Mouse (Mus musculus) MEL-GATA-1-ER (cell line): ENCODE results near the gene Dnmt3c.
"Not testable (repeated sequence)": the region's sequence is repeated elsewhere in the genome, so short reads cannot be mapped to it uniquely, and the experiment has no call there.

Source experiments
- DNase-seq: peaks from one replicate; pipeline ENCODE4 v3.0.0-alpha.2; 2012; ENCODE audit warnings: low read depth; ENCODE audit errors: extremely low read depth

Dnmt3c gene

GRCm38 (mm10) chr2:153696352-153696751 lies at the start of gene Dnmt3c:
Gene Dnmt3c (plus strand): TSS chr2:153696652.
- no peak for DNase-seq

- no peak for DNase-seq
These were observed 47.6 kb upstream of the Dnmt3c start for GRCm38 (mm10) chr2:153648773-153649297.

- DNase-seq = peak; percentile 17
These were observed 47.0 kb upstream of the Dnmt3c start, which contains the start of gene Dnmt3b for GRCm38 (mm10) chr2:153649298-153650013. Gene Dnmt3b (plus strand): TSS chr2:153649450.

GRCm38 (mm10) chr2:153650014-153650687 lies 46.3 kb upstream of the Dnmt3c start:
- DNase-seq = no peak

DNA sequence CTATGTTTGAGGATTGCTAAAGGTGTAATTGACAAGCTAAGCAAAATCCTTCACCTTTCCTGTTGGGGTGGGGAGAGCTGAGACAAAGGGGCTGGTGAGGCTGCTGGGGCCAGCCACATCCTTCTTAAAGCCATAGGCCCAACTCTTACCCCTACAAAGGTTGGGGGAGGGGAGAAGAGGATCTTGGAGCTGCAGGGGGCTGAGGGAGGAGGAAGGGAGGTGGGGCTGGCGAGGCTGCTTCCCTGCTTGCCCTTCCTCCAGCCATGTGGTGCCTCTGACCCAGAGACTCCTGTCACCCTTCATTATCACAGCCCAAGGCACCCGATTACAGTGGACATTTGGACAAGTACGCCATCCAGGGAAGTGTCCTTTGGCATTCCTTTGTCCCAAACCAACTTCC lies 44.8 kb upstream of the Dnmt3c start:
- DNase-seq = no peak

DNA sequence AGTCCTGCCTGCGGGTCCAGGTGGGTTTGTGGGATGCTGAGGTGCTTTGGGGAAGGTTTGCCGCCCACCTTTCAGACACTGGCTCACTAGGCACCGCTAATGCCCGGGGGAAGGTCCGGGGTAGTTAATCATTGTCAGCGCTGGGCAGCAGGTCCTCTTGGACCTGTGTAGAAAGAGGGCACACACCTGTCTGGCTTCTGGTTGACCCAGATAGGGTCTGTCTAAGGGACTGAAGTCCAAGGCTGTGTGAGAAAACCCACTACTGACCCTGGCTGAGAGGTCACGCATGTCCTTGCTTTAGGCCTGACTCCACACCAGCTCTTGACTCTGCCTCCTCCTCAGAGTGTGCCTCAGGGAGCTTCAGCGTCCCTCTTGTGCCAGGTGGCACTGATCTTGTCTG lies 38.8 kb upstream of the Dnmt3c start:
- DNase-seq = not testable (repeated sequence)

- no peak for DNase-seq
These were observed 35.8 kb upstream of the Dnmt3c start for GRCm38 (mm10) chr2:153660616-153661015.

GRCm38 (mm10) chr2:153665401-153665800 lies 31.1 kb upstream of the Dnmt3c start:
- no peak for DNase-seq

DNA sequence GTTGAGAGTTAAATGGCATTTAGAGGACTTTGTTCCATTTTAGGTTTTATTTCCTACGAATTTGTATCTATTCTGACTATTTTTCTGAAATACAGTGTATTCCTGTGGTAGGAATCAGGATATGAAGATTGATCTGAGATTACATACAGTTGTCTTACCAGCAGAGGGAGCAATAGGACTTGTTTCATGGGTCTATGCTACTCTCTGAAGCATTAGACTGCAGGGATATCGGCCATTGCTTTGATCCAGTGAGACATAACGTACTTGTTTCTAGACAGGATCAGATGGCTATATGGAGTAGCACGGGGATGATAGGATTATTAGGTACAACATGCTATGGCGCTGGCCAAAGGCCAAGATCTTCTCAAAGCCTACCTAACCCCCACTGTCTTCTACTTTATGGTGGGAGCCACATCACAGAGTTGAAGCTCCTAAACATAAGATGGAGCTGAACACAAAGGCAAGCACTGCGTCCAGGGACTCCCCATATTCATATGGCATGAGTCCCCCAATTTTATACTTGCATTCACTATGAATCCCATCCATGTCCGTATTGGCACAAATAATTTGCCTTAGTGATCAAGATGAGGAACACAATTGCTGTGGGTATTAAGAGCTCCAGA lies 27.6 kb upstream of the Dnmt3c start:
- DNase-seq = peak; percentile 26

GRCm38 (mm10) chr2:153670111-153670510 lies 26.3 kb upstream of the Dnmt3c start:
- DNase-seq = no peak

- peak; percentile 15 for DNase-seq
These were observed 23.8 kb upstream of the Dnmt3c start for GRCm38 (mm10) chr2:153672619-153673018.

DNA sequence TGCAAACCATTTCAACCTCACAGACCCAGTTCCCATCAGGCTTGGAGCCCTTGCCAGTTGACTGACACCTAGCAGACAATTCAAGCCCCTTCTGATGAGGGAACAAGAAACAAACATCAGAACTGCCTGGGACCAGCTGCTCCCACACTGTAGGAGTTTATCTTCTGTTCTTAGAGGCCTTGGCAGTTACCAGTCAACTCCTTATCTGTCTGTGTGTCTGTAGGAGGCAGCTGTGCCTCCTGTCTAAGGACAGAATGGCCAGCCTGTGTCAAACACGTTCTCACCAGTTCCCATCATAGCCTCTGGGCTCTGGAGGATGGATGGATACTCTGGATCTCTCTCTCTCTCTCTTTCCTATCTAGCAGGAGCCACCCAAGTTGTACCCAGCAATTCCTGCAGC lies 21.1 kb upstream of the Dnmt3c start:
- not testable (repeated sequence) for DNase-seq

DNA sequence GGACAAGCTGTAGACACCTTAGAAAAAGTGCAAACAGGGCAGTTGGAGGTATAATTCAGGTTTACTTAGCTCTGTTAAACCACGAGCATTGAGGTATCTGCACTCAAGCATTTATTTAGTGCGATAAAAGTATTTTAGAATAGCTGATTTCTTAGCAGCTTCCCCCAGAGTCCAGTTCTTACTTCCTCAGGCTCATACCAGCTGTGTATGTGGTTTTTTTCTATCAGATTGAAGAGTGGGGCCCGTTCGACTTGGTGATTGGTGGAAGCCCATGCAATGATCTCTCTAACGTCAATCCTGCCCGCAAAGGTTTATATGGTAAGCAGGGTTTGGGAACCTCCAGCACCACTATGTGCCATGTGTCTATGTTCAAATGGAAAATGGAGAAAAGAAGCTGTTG lies 19.5 kb upstream of the Dnmt3c start:
- DNase-seq = no peak

- DNase-seq = no peak
These were observed 18.9 kb upstream of the Dnmt3c start for GRCm38 (mm10) chr2:153677550-153677949.

DNA sequence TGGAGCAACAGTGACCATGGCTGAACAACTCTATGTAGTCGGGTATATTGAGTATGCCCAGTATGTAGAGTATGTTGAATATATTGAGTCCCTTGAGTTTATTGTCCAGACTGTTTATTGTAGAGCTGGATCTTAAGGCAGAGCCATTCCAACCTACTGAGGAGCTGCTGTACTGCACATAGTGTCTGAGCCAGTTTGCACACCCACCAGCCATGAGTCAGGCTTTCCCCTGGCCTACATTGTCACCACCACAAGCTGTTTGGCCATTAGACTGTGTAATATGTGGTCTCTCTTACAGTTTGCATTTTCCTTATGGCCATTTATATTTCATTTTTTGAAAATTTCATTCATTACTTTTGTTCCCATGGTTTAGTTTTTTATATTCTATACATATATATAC lies 16.5 kb upstream of the Dnmt3c start:
- DNase-seq = no peak

- DNase-seq = not testable (repeated sequence)
These were observed 3.0 kb upstream of the Dnmt3c start for GRCm38 (mm10) chr2:153693413-153693812.

GRCm38 (mm10) chr2:153694462-153695085 lies 1.9 kb upstream of the Dnmt3c start:
- DNase-seq = peak; percentile 36

- no peak for DNase-seq
These were observed 6.9 kb downstream of the Dnmt3c start for GRCm38 (mm10) chr2:153703389-153703788.

- peak; percentile 54 for DNase-seq
These were observed 14.4 kb downstream of the Dnmt3c start for GRCm38 (mm10) chr2:153710701-153711330.

- DNase-seq = peak; percentile 46
These were observed 16.2 kb downstream of the Dnmt3c start for GRCm38 (mm10) chr2:153712646-153713091.

- DNase-seq = no peak
These were observed 16.8 kb downstream of the Dnmt3c start for GRCm38 (mm10) chr2:153713227-153713626.
